Mouse (Mus musculus): ENCODE results near the gene Ctcfl. TPM values are rescaled to one million over a fixed set of nuclear protein-coding genes. Genes with fewer than 3 reads are reported as not detected.
"Not testable (repeated sequence)": the region's sequence is repeated elsewhere in the genome, so short reads cannot be mapped to it uniquely, and the experiment has no call there.

The Ctcfl gene
- polyA plus RNA-seq, 1 experiment from 2014 or later, result 0.25 TPM

DNA sequence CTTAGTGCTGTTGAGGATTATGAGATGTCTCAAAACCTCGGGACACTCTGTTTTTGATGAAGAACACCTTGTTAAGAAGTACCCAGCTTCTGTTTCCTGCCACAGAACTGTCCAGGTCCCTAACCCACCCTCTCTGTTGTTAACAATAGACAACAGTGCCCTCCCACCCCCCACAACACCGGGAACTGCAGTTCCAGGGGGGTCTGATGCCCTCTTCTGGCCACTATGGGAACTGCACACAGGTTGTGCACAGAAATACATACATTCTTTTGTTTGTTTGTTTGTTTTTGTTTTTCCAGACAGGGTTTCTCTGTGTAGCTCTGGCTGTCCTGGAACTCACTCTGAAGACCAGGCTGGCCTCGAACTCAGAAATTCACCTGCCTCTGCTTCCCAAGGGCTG, 5.5 kb downstream of the Ctcfl start:
- H3K4me3 ChIP-seq (ENCODE audit: low read depth, low read length); H3K4me2 ChIP-seq (ENCODE audit: low read depth, low read length); H3K9me3 ChIP-seq (ENCODE audit: low read length); DNase-seq; H3K27ac ChIP-seq (ENCODE audit: low read depth); H3K36me3 ChIP-seq (replicated peaks; ENCODE audit: insufficient read depth, low read length); H3K4me1 ChIP-seq (ENCODE audit: insufficient read depth); H3K9ac ChIP-seq (replicated peaks); ATAC-seq; H3K27me3 ChIP-seq (ENCODE audit: insufficient read depth, low read length): not testable (repeated sequence)
- TF ChIP-seq CTCF (IDR thresholded peaks at IDR 0.05; ENCODE audit: low read depth), result peak; percentile 55
- WGBS (ENCODE audit: insufficient replicate concordance), result 60% methylated on average over 3 of the region's 3 CpGs

DNA sequence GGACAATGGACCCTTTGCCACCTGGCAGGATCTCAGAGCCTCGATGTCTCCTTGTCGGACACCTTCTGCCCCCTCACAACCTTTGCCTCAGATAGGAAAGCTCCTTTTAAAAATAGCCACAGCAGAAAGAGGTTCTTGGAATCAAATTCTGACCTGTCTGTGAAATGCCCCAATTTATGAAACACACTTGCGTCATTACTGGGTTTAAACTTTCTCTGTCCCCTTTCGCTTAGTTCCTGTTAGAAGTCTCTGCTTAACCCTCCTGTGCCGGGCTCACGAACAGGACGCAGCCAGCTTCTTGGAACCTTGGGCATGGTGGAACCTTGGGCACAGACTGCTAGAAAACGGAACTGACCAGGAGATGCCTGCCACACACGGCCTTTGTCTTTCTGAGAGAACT, 8.8 kb downstream of the Ctcfl start:
- H3K4me3 ChIP-seq (ENCODE audit: low read depth, low read length), result no peak overlapping the region

DNA sequence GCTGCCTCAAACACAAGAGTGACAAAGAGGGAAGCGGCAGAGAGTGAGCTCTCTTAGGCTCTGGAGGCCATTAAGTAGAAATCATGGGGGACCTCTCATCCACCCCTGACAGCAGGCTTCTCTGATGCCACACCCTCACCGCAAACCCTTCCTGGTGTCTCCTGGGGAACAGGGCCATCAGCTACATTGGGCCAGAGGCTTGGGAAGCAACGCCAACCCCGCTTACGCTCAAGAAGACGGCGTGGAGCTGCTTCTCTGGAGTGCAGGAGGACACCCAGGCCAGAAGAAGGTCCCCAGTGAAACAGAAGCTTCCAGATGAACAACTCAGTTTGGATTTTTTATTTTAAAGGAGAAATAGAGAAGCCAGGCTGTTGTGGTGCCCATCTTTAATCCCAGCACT, 9.8 kb downstream of the Ctcfl start:
- H3K4me3 ChIP-seq (ENCODE audit: low read depth, low read length), result no peak overlapping the region
- no peaks in the 10 kb centered on the region for H3K36me3 ChIP-seq (replicated peaks; ENCODE audit: insufficient read depth, low read length)
- H3K27me3 ChIP-seq (ENCODE audit: insufficient read depth, low read length), result 0 out of 2 replicates have a peak, but pooled peaks cover 2% of the 10 kb centered on the region
- TF ChIP-seq CTCF (IDR thresholded peaks at IDR 0.05; ENCODE audit: low read depth) (no peak), EP300 (IDR thresholded peaks at IDR 0.05; ENCODE audit: low read depth) (no peak)
- no peak overlapping the region for H3K9ac ChIP-seq (replicated peaks)
- H3K9me3 ChIP-seq (ENCODE audit: low read length), result no peaks in the 10 kb centered on the region
- H3K4me2 ChIP-seq (ENCODE audit: low read depth, low read length), result no peak overlapping the region
- DNase-seq (no peak), ATAC-seq (no peak)
- no peaks in the 10 kb centered on the region for H3K4me1 ChIP-seq (ENCODE audit: insufficient read depth)
- no peak overlapping the region for H3K27ac ChIP-seq (ENCODE audit: low read depth)
- 86% methylated on average over 7 of the region's 7 CpGs for WGBS (ENCODE audit: insufficient replicate concordance)

More for the DNA sequence above, 8.8 kb downstream of the Ctcfl start:
- WGBS (ENCODE audit: insufficient replicate concordance), result 74% methylated on average over 9 of the region's 9 CpGs
- Histone ChIP-seq H3K4me1 (ENCODE audit: insufficient read depth) (no peaks in the 10 kb centered on the region), H3K4me2 (ENCODE audit: low read depth, low read length) (no peak overlapping the region), H3K9ac (replicated peaks) (no peak overlapping the region), H3K27ac (ENCODE audit: low read depth) (no peak overlapping the region), H3K36me3 (replicated peaks; ENCODE audit: insufficient read depth, low read length) (no peaks in the 10 kb centered on the region), H3K9me3 (ENCODE audit: low read length) (no peaks in the 10 kb centered on the region), H3K27me3 (ENCODE audit: insufficient read depth, low read length) (0 out of 2 replicates have a peak, but pooled peaks cover 2% of the 10 kb centered on the region)
- ATAC-seq, result no peak
- DNase-seq, result no peak
- no peak for TF ChIP-seq EP300 (IDR thresholded peaks at IDR 0.05; ENCODE audit: low read depth)
- TF ChIP-seq CTCF (IDR thresholded peaks at IDR 0.05; ENCODE audit: low read depth), result no peak

DNA sequence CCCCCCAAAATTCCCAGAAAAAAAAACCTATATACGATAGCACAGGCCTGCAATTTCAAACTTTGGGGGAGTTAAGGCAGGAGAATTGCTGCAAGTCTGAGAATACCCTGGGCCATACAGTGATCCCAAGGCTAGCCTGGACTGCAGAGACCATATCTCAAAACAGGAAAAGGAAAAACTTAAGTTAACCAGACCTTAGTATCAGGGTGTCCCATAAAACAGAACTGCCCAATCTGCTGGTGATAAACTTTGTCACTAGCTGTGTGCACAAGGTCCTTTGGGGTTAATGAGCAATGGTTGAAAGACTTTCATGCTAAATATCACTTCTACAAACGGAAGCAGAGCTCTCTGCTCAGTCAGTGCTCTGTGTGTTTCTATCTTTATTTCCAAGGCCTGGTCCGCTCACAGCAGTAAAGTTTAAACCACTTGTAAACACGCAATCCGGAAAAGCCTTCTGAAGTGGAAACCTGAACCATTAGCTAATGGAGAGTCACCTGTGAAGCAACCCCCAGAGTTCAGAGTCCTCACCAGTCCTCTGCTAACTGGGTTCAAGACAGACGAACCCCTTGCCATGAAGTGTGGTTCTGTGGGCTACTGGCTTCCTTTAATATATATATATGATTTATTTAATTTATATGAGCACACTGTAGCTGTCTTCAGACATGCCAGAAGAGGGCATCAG, 10.7 kb downstream of the Ctcfl start:
- DNase-seq (no peak), ATAC-seq (peak; percentile 49)
- Histone ChIP-seq H3K36me3 (replicated peaks; ENCODE audit: insufficient read depth, low read length) (no peaks in the 10 kb centered on the region), H3K27me3 (ENCODE audit: insufficient read depth, low read length) (0 out of 2 replicates have a peak, but pooled peaks cover 2% of the 10 kb centered on the region), H3K4me3 (ENCODE audit: low read depth, low read length) (no peak overlapping the region), H3K4me1 (ENCODE audit: insufficient read depth) (no peaks in the 10 kb centered on the region), H3K9me3 (ENCODE audit: low read length) (no peaks in the 10 kb centered on the region), H3K4me2 (ENCODE audit: low read depth, low read length) (no peak overlapping the region), H3K27ac (ENCODE audit: low read depth) (peak overlapping the region; percentile 24; the same call in 1 of the 2 replicates), H3K9ac (replicated peaks) (no peak overlapping the region)
- 53% methylated on average over 6 of the region's 6 CpGs for WGBS (ENCODE audit: insufficient replicate concordance)
- TF ChIP-seq EP300 (IDR thresholded peaks at IDR 0.05; ENCODE audit: low read depth) (no peak), CTCF (IDR thresholded peaks at IDR 0.05; ENCODE audit: low read depth) (no peak)

DNA sequence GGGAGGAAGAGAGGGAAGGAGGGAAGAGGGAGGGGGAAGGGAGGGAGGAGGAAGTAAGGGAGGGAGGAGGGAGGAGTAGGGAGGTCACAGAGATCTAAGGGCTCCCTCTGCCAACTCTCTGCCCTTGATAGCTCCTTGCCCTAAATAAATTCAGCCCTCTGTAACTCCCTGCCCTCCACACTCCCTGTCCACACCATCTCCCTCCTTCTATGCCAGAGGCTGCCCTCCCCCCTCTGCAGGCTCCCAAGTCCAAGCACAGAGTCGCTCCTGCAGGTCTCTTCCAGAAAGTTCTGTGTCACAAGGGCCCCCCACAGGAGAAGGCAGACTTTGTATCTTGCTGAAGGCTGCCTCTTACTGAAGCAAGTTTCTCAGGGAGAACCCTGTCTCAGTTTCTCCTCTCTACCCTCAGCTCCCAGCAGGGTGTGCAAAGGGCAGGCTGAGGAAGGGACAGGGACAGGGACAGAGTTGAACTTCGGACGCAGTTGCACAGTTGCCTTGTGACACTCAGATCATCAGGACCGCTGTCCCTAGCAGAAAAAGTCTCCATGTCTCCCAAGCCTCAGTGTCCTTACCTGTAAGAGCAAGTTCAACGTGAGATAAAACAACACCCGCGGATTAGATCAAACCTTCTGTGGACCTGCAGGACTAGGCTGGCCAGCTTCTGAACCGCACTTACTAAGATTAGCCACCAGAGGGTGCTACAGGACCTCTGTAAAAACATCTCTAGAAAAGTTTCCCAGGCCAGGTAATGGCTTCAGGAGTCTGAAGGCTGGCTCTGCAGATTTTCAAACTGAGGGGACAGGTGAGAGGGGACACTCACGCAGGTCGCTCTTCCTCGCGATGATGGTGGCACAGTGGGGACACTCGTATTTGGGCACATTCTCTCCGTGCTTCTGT, 12.2 kb downstream of the Ctcfl start:
- Histone ChIP-seq H3K4me3 (ENCODE audit: low read depth, low read length) (no peak overlapping the region), H3K36me3 (replicated peaks; ENCODE audit: insufficient read depth, low read length) (no peaks in the 10 kb centered on the region), H3K4me1 (ENCODE audit: insufficient read depth) (no peaks in the 10 kb centered on the region), H3K4me2 (ENCODE audit: low read depth, low read length) (peak overlapping the region; percentile 35; the same call in 1 of the 2 replicates), H3K27ac (ENCODE audit: low read depth) (no peak overlapping the region), H3K9ac (replicated peaks) (no peak overlapping the region), H3K9me3 (ENCODE audit: low read length) (no peaks in the 10 kb centered on the region), H3K27me3 (ENCODE audit: insufficient read depth, low read length) (0 out of 2 replicates have a peak, but pooled peaks cover 2% of the 10 kb centered on the region)
- DNase-seq (peak; percentile 61), ATAC-seq (peak; percentile 75)
- TF ChIP-seq EP300 (IDR thresholded peaks at IDR 0.05; ENCODE audit: low read depth) (no peak), CTCF (IDR thresholded peaks at IDR 0.05; ENCODE audit: low read depth) (peak; percentile 84)
- WGBS (ENCODE audit: insufficient replicate concordance), result 19% methylated on average over 14 of the region's 14 CpGs

DNA sequence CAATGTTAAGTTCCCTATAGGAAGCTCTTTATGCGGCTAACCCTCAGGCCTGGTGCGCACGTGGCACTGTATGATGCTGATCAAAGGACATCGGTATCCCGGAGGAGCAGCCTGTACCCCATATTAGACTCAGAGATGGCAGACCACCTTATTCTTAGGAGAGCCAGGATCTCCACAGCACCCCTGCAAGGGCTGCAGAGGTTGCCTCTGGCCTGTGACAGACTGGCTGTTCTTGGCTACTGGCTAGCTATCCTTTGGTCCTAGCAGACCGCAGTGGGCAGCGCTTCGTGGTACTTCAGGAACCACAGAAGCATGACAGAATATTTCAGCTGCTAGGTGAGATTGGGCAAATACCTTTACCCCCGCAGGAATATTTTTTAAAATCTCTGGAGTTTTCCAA, 12.9 kb downstream of the Ctcfl start:
- H3K4me1 ChIP-seq (ENCODE audit: insufficient read depth), result no peaks in the 10 kb centered on the region
- no peaks in the 10 kb centered on the region for H3K36me3 ChIP-seq (replicated peaks; ENCODE audit: insufficient read depth, low read length)
- no peak overlapping the region for H3K4me2 ChIP-seq (ENCODE audit: low read depth, low read length)
- ATAC-seq (no peak), DNase-seq (no peak)
- H3K9ac ChIP-seq (replicated peaks), result no peak overlapping the region
- no peak overlapping the region for H3K4me3 ChIP-seq (ENCODE audit: low read depth, low read length)
- TF ChIP-seq EP300 (IDR thresholded peaks at IDR 0.05; ENCODE audit: low read depth) (no peak), CTCF (IDR thresholded peaks at IDR 0.05; ENCODE audit: low read depth) (no peak)
- H3K27ac ChIP-seq (ENCODE audit: low read depth), result no peak overlapping the region
- 0 out of 2 replicates have a peak, but pooled peaks cover 2% of the 10 kb centered on the region for H3K27me3 ChIP-seq (ENCODE audit: insufficient read depth, low read length)
- no peaks in the 10 kb centered on the region for H3K9me3 ChIP-seq (ENCODE audit: low read length)
- WGBS (ENCODE audit: insufficient replicate concordance), result 75% methylated on average over 9 of the region's 9 CpGs

All from liver, postnatal 0 days (tissue).